Mouse (Mus musculus) heart, adult 18-20 months (tissue): ENCODE measurements around the gene Gpx8. TPM values are rescaled to one million over a fixed set of nuclear protein-coding genes. Genes with fewer than 3 reads are reported as not detected.
A peak's percentile ranks its signal among the peaks of the same experiment; 100 is the strongest.
"Not testable (repeated sequence)": the region's sequence is repeated elsewhere in the genome, so short reads cannot be mapped to it uniquely, and the experiment has no call there.

ENCODE experiments used
- DNase-seq, 2 experiments: peaks; one replicate each; pipeline ENCODE4 v3.0.0; 2021 to 2022; ENCODE audit warnings: mixed read lengths in 1 of 2
- microRNA-seq, 2 experiments: library from miRNA; unstranded; fragments of <30 nt; microRNA quantifications; one replicate each; pipeline ENCODE4 v1.2.0; 2022
- total RNA-seq, 2 experiments: library from RNA; stranded (reverse); gene quantifications; 2 replicates each; pipeline ENCODE4 v1.2.3; 2021

Gene Gpx8
- total RNA-seq, 2 experiments from 2014 or later, result 31.2 to 42.3 TPM

- DNase-seq, result no peak
Measured at GRCm38 (mm10) chr13:113023274-113024143, 22.7 kb downstream of the Gpx8 start.

- no peak for DNase-seq
Measured at GRCm38 (mm10) chr13:113022467-113022866, 23.7 kb downstream of the Gpx8 start.

- DNase-seq, result no peak
Measured at GRCm38 (mm10) chr13:113021521-113021920, 24.7 kb downstream of the Gpx8 start.

- not testable (repeated sequence) for DNase-seq
Measured at GRCm38 (mm10) chr13:113013174-113013953, 32.8 kb downstream of the Gpx8 start.

- no peak for DNase-seq
Measured at GRCm38 (mm10) chr13:113012683-113013082, 33.5 kb downstream of the Gpx8 start.

GRCm38 (mm10) chr13:113000576-113001318 lies 45.5 kb downstream of the Gpx8 start:
- no peak for DNase-seq

- no peak for DNase-seq
Measured at GRCm38 (mm10) chr13:113000090-113000489, 46.1 kb downstream of the Gpx8 start.

GRCm38 (mm10) chr13:112998427-112999201 lies 47.6 kb downstream of the Gpx8 start:
- DNase-seq, result peak in 1 of 2 experiments; percentile 10

GRCm38 (mm10) chr13:112997369-112997768 lies 48.8 kb downstream of the Gpx8 start:
- no peak for DNase-seq

GRCm38 (mm10) chr13:112996407-112996806 lies 49.8 kb downstream of the Gpx8 start:
- no peak for DNase-seq

- DNase-seq, result peak in 1 of 2 experiments; percentile 44
Measured at GRCm38 (mm10) chr13:112994191-112994590, 52.0 kb downstream of the Gpx8 start.

GRCm38 (mm10) chr13:112993531-112994152 lies 52.6 kb downstream of the Gpx8 start, which contains the start of gene Mcidas:
Mcidas (plus strand) TSS chr13:112993845.
- DNase-seq, result peak in 1 of 2 experiments; percentile 8

Small RNAs within 50 kb of the gene (microRNA-seq; reads per million reads assigned to microRNA genes)
- 38.9 to 76.2 reads per million in 2 experiments for gene Mir449a
- gene Mir449b, result 0 reads per million in 2 experiments
- gene Mir449c, result 0 reads per million in 2 experiments

Other genes starting within 250 kb of the Gpx8 start
- 10 to 100 TPM; 41.8 to 43.5 TPM for gene Plpp1, start 245.6 kb downstream of the Gpx8 start, total RNA-seq
- gene Mtrex, start 119.0 kb downstream of the Gpx8 start, total RNA-seq, result 10 to 100 TPM; 26.0 to 26.9 TPM
- gene Dhx29, start 119.0 kb downstream of the Gpx8 start, total RNA-seq, result 10 to 100 TPM; 15.0 to 15.6 TPM
- gene Ccno, start 58.6 kb downstream of the Gpx8 start, total RNA-seq, result under 1 TPM in 1 of 2 experiments, not detected in 1; 0.21 TPM
- not detected for gene Mcidas, start 52.6 kb downstream of the Gpx8 start, total RNA-seq
- not detected for gene Cdc20b, start 11.3 kb downstream of the Gpx8 start, total RNA-seq
- gene Gzma, start 54.6 kb upstream of the Gpx8 start, total RNA-seq, result 1 to 10 TPM in 1 of 2 experiments, under 1 TPM in 1; 0.62 to 1.2 TPM
- under 1 TPM; 0.44 to 0.57 TPM for gene Esm1, start 163.2 kb upstream of the Gpx8 start, total RNA-seq
- gene Gzmk, start 179.5 kb upstream of the Gpx8 start, total RNA-seq, result not detected
- 1 to 10 TPM; 3.1 to 3.2 TPM for gene BC067074, start 246.7 kb upstream of the Gpx8 start, total RNA-seq